Mouse (Mus musculus) midbrain, postnatal 0 days (tissue): ENCODE measurements around the gene Cand2. TPM values are rescaled to one million over a fixed set of nuclear protein-coding genes. Genes with fewer than 3 reads are reported as not detected.
A peak's percentile ranks its signal among the peaks of the same experiment; 100 is the strongest.

Experiments used
- ATAC-seq: fragments of 200-750 bp; cut with Nextera tagmentation; 2 replicates; pipeline ENCODE4 v1.8.0; 2017; ENCODE audit warnings: moderate number of reproducible peaks, mild to moderate bottlenecking, moderate TSS enrichment, moderate library complexity; ENCODE audit not compliant: low FRiP score
- DNase-seq: peaks from one replicate; pipeline ENCODE4 v3.0.0-alpha.2; 2015; ENCODE audit warnings: low spot score
- H3K27ac ChIP-seq: fragments of 300-500 bp; sonication (generic); 2 replicates; pipeline ENCODE4 v1.5.1; 2014; ENCODE audit warnings: low read depth, mild to moderate bottlenecking, low read length, mixed read lengths
- H3K27me3 ChIP-seq: fragments of 300-500 bp; sonication (generic); 2 replicates; pipeline ENCODE4 v1.6.1; 2014; ENCODE audit warnings: low read length, control low read depth, mixed read lengths; ENCODE audit not compliant: insufficient read depth
- H3K36me3 ChIP-seq: fragments of 300-500 bp; sonication (generic); 2 replicates; pipeline ENCODE4 v1.6.1; 2014; ENCODE audit warnings: low read length, control low read depth, mixed read lengths; ENCODE audit not compliant: insufficient read depth
- H3K4me1 ChIP-seq: fragments of 300-500 bp; sonication (generic); 2 replicates; pipeline ENCODE4 v1.6.1; 2014; ENCODE audit warnings: mild to moderate bottlenecking, control low read depth, antibody characterized with exemption, low read length, mixed read lengths; ENCODE audit not compliant: insufficient read depth
- H3K4me2 ChIP-seq: fragments of 300-500 bp; sonication (generic); 2 replicates; pipeline ENCODE4 v1.6.1; 2014; ENCODE audit warnings: low read depth, mild to moderate bottlenecking, low read length, mixed read lengths; ENCODE audit not compliant: poor library complexity, severe bottlenecking
- H3K4me3 ChIP-seq: fragments of 300-500 bp; sonication (generic); 2 replicates; pipeline ENCODE4 v1.5.1; 2014; ENCODE audit warnings: low read depth, mild to moderate bottlenecking, low read length, moderate library complexity
- H3K9ac ChIP-seq: fragments of 300-500 bp; sonication (generic); replicated peaks from 2 replicates; pipeline ENCODE4 v1.6.1; 2014; ENCODE audit warnings: mild to moderate bottlenecking, low read length, moderate library complexity, mixed read lengths; ENCODE audit not compliant: poor library complexity, severe bottlenecking
- H3K9me3 ChIP-seq: fragments of 300-500 bp; sonication (generic); 2 replicates; pipeline ENCODE4 v1.6.1; 2016; ENCODE audit warnings: low read length, control low read depth
- CTCF ChIP-seq: IDR thresholded peaks from 2 replicates; pipeline ENCODE4 v1.5.1; 2016; ENCODE audit warnings: antibody characterized with exemption, mild to moderate bottlenecking
- WGBS: fragments of 180-500 bp; shearing (Covaris S2); extraction: QIAGEN DNeasy Blood & Tissue Kit; methylation state at CpG from one replicate; pipeline ENCODE4 v1.1.7; 2014; 5-methylcytosine and 5-hydroxymethylcytosine counted together
- polyA plus RNA-seq: library from polyadenylated mRNA; unstranded; fragments of >200 nt; fragmentation: Nextera tagmentation; extraction: Ambion mirVana; gene quantifications from 2 replicates; pipeline ENCODE4 v1.2.1, GENCODE M21; 2015
- total RNA-seq: library from RNA; depleted of rRNA; stranded (reverse); fragments of >200 nt; gene quantifications from 2 replicates; pipeline ENCODE4 v1.2.3, GENCODE M21; 2014

Gene Cand2
- total and polyA plus RNA-seq, 2 experiments from 2014 or later = 4.2 to 10.2 TPM

DNA sequence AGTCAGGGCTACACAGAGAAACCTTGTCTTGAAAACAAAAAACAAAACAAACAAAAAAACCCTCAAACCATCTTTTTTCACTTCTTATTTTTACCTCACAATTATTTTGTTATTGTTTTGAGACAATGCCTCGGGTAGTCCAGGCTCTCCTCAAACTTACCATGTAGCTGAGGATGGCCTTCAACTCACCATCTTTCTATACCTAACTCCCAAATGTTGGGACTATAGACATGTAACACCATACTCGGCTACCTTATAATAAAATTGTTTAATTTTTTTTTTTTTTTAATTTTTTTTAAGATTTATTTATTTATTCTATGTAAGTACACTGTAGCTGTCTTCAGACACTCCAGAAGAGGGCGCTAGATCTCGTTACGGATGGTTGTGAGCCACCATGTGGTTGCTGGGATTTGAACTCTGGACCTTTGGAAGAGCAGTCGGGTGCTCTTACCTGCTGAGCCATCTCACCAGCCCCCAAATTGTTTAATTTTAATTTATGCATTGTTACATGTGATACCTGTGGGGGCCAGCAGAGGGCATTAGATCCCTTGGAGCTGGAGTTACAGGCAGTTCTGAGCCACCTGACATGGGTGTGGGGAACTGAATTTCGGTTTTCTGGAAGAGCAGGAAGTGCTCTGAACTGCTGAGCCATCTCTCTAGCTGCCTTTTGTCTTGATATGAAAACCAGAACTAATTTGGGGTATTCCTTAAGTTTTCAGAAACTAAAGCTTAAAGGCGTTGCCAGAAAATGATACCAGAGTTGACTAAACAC is 72.5 kb downstream of the Cand2 start:
- DNase-seq = peak; percentile 62
- H3K9ac ChIP-seq = no peak overlapping the region
- H3K4me1 ChIP-seq = no peaks in the 10 kb centered on the region
- no peak overlapping the region for H3K4me3 ChIP-seq
- H3K27me3 ChIP-seq = no peaks in the 10 kb centered on the region
- 31% methylated on average over 8 of the region's 8 CpGs for WGBS
- ATAC-seq = no peak; the same call in 1 of the 2 replicates
- H3K36me3 ChIP-seq = peaks cover 11% of the 10 kb centered on the region; the same call in 1 of the 2 replicates
- no peaks in the 10 kb centered on the region for H3K9me3 ChIP-seq
- H3K4me2 ChIP-seq = no peak overlapping the region
- H3K27ac ChIP-seq = no peak overlapping the region
- TF ChIP-seq CTCF = peak; percentile 75

DNA sequence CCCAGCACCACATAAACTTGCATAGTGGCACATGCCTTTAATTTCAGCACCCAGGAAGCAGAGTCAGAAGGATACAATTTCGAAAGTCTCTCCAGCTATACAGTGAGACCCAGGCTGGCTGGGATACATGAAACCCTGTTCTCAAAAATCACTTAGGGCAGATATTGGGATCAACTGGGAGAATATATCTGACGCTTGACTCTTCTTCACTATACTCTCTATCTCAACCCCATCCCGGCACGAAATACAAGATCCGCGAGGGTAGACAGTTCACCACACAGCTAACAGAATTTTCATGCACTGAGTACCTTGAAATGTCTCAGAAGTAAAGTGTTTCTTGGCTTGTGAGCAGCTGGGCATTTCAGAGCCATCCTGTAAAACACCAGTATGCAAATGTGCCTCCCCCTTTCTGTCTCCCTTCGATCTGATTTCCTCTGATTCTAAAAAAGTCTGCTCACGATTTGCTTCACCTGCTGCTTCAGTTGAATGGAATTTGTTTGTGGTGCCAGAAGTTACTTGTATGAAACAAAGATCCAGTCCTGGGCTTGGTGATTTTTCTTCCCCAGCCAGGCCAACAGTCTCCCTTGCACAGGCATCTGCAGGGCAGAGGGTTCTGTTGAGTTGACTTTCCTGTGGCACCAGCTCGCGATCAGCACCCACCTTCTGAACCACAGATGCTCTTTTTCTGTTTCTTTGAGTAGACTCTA is 74.4 kb downstream of the Cand2 start:
- WGBS = 94% methylated on average over 10 of the region's 10 CpGs
- Histone ChIP-seq H3K36me3 (peaks cover 8% of the 10 kb centered on the region; the same call in 1 of the 2 replicates), H3K4me3 (no peak overlapping the region), H3K27ac (no peak overlapping the region), H3K27me3 (no peaks in the 10 kb centered on the region), H3K4me2 (no peak overlapping the region), H3K4me1 (no peaks in the 10 kb centered on the region), H3K9ac (no peak overlapping the region), H3K9me3 (no peaks in the 10 kb centered on the region)
- DNase-seq (no peak), ATAC-seq (no peak)
- TF ChIP-seq CTCF = no peak

DNA sequence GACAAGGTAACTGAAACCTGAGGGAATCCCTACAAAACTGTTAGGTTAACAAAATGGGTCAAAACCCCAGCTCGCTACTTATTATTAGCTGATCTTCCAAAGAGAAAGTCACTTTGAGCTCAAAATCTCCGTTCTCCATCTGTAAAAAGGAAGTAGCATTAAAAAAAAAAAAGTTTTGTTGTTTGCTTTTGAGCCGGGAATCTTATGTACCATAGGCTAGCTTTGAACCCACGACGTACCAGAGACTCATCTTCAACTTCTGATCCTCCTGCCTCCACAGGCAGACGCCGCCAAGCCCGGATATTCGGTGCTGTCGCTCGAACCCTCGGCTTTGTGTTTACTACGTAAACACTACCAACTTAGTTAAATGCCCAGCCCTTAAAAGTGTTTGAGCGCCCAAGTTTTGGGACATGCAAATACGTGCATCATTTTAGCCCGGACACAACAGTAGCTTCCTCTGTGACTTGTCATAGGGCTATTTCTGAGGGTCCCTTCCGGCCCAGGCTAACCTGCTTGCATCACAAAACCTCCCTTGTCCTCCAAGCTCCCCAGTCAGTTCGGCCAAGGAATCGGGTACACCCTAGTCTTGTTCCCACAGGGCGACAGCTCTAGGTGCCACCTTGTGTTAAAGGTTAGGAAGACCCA is 78.2 kb downstream of the Cand2 start:
- 6% methylated on average over 20 of the region's 20 CpGs for WGBS
- peak overlapping the region; percentile 57 for H3K27ac ChIP-seq
- H3K36me3 ChIP-seq = no peaks in the 10 kb centered on the region
- peak overlapping the region; percentile 56 for H3K4me3 ChIP-seq
- H3K9ac ChIP-seq = peak overlapping the region; percentile 52
- H3K27me3 ChIP-seq = no peaks in the 10 kb centered on the region
- no peak for TF ChIP-seq CTCF
- no peaks in the 10 kb centered on the region for H3K9me3 ChIP-seq
- DNase-seq (no peak), ATAC-seq (no peak)
- H3K4me1 ChIP-seq = no peaks in the 10 kb centered on the region
- peak overlapping the region; percentile 78 for H3K4me2 ChIP-seq

DNA sequence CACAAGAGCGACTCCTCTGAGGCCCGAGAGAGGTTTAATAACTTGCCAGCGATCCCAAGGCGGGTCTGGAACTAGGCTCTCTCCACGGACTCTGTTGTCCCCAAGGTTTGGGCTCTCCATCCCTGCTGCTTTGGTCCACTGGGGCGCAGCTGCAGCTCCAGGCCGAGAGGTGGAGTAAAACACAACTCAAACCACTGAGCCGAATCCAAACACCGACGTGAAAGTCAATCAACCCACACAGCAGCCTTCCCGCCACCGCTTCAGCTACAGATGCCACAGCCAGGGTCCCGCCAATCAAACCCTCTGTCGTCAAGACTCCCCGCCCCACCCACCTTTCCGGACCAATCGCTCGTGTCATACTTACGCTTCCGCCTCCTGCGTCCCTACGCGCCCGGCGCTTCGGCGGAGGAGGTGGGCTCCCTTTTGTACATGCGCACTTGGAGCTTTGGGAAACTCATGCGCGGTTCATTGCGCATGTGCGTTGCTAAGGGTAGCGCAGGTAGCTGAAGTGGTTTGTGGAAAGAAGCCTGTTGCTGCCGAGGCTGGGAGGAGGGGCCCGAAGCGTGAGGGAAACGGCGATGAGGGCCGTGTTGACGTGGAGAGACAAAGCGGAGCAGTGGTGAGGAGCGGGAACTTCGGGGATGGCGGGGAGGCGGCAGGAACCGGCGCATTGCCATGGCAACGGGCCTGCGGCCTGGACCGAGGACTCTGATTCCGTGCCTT is 78.9 kb downstream of the Cand2 start, which contains the start of the genes Mbd4 and Ift122:
Gene Mbd4, minus strand, starts transcription at position 281 of the 723 bp plus-strand sequence.
Gene Ift122, plus strand, starts transcription at position 380 of the 723 bp plus-strand sequence.
- TF ChIP-seq CTCF = peak; percentile 56
- no peaks in the 10 kb centered on the region for H3K4me1 ChIP-seq
- H3K9me3 ChIP-seq = no peaks in the 10 kb centered on the region
- H3K4me3 ChIP-seq = peak within 1 kb of the TSS; percentile 56
- ATAC-seq (peak; percentile 98), DNase-seq (peak; percentile 99)
- peak within 1 kb of the TSS; percentile 52 for H3K9ac ChIP-seq
- H3K4me2 ChIP-seq = peak within 1 kb of the TSS; percentile 78
- H3K27ac ChIP-seq = peak within 1 kb of the TSS; percentile 70
- under 1% methylated on average over 51 of the region's 51 CpGs for WGBS
- H3K36me3 ChIP-seq = no peaks in the 10 kb centered on the region
- H3K27me3 ChIP-seq = no peaks in the 10 kb centered on the region

DNA sequence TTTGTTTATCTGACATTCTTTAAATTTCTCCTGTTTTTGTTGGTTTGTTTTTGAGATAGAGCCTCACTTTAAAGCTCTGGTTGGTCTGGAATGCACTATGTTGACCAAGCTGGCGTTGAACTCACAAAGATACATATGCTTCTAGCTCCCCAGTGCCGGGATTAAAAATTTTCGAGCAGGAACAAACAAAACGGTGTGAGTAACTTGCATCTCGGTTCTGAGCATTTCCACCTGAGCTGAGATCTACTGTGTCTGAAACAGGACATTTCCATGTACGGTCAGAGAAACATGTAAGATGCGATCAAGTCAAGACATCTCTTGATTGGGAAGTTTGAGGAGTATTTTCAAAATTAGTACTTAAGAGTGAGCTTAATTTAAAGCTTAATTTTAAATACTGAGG is 79.6 kb downstream of the Cand2 start:
- Histone ChIP-seq H3K27ac (peak overlapping the region; percentile 70), H3K4me2 (peak overlapping the region; percentile 48), H3K36me3 (no peaks in the 10 kb centered on the region), H3K27me3 (no peaks in the 10 kb centered on the region), H3K4me3 (peak overlapping the region; percentile 56), H3K9me3 (no peaks in the 10 kb centered on the region), H3K9ac (peak overlapping the region; percentile 25), H3K4me1 (no peaks in the 10 kb centered on the region)
- TF ChIP-seq CTCF = no peak
- ATAC-seq (no peak), DNase-seq (no peak)
- 40% methylated on average over 7 of the region's 7 CpGs for WGBS
